Mouse (Mus musculus) liver, embryonic 14.5 days (tissue): ENCODE measurements around the gene Six3.

Experiments used
- CTCF ChIP-seq: IDR thresholded peaks from 2 replicates; pipeline ENCODE4 v1.5.1; 2016; ENCODE audit warnings: antibody characterized with exemption, low read depth, control low read depth
- EP300 ChIP-seq: IDR thresholded peaks from 2 replicates; pipeline ENCODE4 v1.6.1; 2016; ENCODE audit warnings: antibody characterized with exemption, low read depth

DNA sequence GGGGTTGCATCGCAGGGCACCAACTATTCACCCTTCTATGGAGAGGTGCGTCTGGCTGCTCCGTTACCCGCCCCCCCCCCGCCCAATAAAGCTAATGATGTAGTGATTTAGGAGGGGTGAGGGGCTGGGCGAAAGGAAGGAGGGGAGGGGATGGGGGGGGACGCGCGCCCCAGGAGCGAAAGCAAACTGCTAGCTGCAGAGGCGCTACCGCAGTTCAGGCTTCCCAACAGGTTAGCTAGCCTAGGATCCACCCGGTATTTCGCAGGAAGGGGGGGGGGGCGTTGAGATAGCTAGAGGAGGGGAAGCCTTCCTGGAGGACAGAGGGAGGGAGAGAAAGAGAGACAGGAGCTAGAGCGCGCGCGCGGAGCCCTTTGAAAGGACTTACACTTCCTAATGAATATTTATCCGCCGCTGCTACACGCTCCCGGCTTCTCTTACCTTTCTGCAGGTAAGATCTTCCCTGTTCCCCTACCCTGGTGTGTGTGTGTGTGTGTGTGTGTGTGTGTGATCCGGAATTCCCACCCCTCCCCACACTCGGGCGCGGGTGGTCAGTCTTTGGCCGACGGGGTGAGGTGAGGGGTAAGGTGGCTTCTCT, at the start of gene Six3:
- no peak for TF ChIP-seq CTCF
- TF ChIP-seq EP300, result no peak
